Mouse (Mus musculus): ENCODE measurements around the gene Gm20721. TPM values are rescaled to one million over a fixed set of nuclear protein-coding genes. Genes with fewer than 3 reads are reported as not detected.

The Gm20721 gene
- total and polyA plus RNA-seq, 3 experiments: 55.7 to 363 TPM; not detected in 1

GRCm38 (mm10) chr2:174299771-174300160 is 46.7 kb downstream of the Gm20721 start:
- no peak overlapping the region for H3K4me3 ChIP-seq (replicated peaks in 1 of 3; ENCODE audit: low read depth in 2 of 3, low read length in 2 of 3, poor library complexity in 1 of 3)
- H3K4me1 ChIP-seq (ENCODE audit: control insufficient read depth in 1 of 2, insufficient read depth in 2 of 2): no peaks in the 10 kb centered on the region
- in situ Hi-C loops (cut with MboI; ENCODE audit: low pct_ligation_motif_present, low pct_unique_long_range_greater_than_20kb, low sequenced_read_pairs): no loop called here
- no peak overlapping the region for H3K4me2 ChIP-seq (ENCODE audit: insufficient read depth, low read depth, poor library complexity, severe bottlenecking)
- H3K27ac ChIP-seq (ENCODE audit: insufficient read depth, low read depth): no peak overlapping the region
- TF ChIP-seq SIN3A (IDR thresholded peaks at IDR 0.05; ENCODE audit: low read length): no peak
- no peak for TF ChIP-seq ZKSCAN1 (IDR thresholded peaks at IDR 0.05; ENCODE audit: borderline replicate concordance, low read depth, low read length)
- TF ChIP-seq CHD1 (IDR thresholded peaks at IDR 0.05; ENCODE audit: low read depth, low read length): no peak
- no peak for TF ChIP-seq PAX5 (IDR thresholded peaks at IDR 0.05; ENCODE audit: low read length)
- no peak for TF ChIP-seq MYC (IDR thresholded peaks at IDR 0.05; ENCODE audit: low read depth, low read length)
- TF ChIP-seq MEF2A (IDR thresholded peaks at IDR 0.05; ENCODE audit: borderline replicate concordance, low read depth, low read length): no peak
- no peak for TF ChIP-seq USF1 (IDR thresholded peaks at IDR 0.05; ENCODE audit: low read depth, low read length)
- TF ChIP-seq TBP (conservative IDR thresholded peaks at IDR 0.05; ENCODE audit: low read depth, low read length): no peak
- no peak for TF ChIP-seq SMC3 (IDR thresholded peaks at IDR 0.05; ENCODE audit: low read depth, low read length)
- no peak for TF ChIP-seq JUN (IDR thresholded peaks at IDR 0.05; ENCODE audit: insufficient read depth, low read depth, low read length)
- no peak for TF ChIP-seq JUND (conservative IDR thresholded peaks at IDR 0.05; ENCODE audit: low read depth, low read length)
- TF ChIP-seq IRF4 (IDR thresholded peaks at IDR 0.05; ENCODE audit: low read depth, low read length): no peak
- no peak for TF ChIP-seq POLR2A (IDR thresholded peaks at IDR 0.05; ENCODE audit: low read depth, low read length)
- no peak for TF ChIP-seq CTCF (conservative IDR thresholded peaks at IDR 0.05 in 1 of 2, IDR thresholded peaks at IDR 0.05 in 1 of 2; ENCODE audit: low read depth in 2 of 2, low read length in 2 of 2)
- no peak for TF ChIP-seq NRF1 (IDR thresholded peaks at IDR 0.05; ENCODE audit: low read depth, low read length)
- no peak for TF ChIP-seq ZMIZ1 (IDR thresholded peaks at IDR 0.05; ENCODE audit: low read depth, low read length)
- TF ChIP-seq ZNF384 (IDR thresholded peaks at IDR 0.05; ENCODE audit: low read depth, low read length): no peak
- TF ChIP-seq NELFE (IDR thresholded peaks at IDR 0.05; ENCODE audit: low read depth, low read length): no peak
- no peak for TF ChIP-seq POLR2AphosphoS2 (IDR thresholded peaks at IDR 0.05; ENCODE audit: low read depth, low read length)
- no peak for TF ChIP-seq RAD21 (IDR thresholded peaks at IDR 0.05; ENCODE audit: low read depth, low read length)
- H3K79me2 ChIP-seq (replicated peaks; ENCODE audit: control insufficient read depth, extremely low read depth, insufficient read depth, poor library complexity, severe bottlenecking): peaks cover 3% of the 10 kb centered on the region; the same call in 1 of the 2 replicates
- no peaks in the 10 kb centered on the region for H3K27me3 ChIP-seq (replicated peaks)
- peaks cover 36% of the 10 kb centered on the region for H3K9me3 ChIP-seq (replicated peaks; ENCODE audit: low read length)
- no peak for DNase-seq (ENCODE audit: extremely low read depth)
- no peak overlapping the region for H3K9ac ChIP-seq (ENCODE audit: insufficient read depth, low read depth)
- dilution Hi-C loops (cut with MboI; ENCODE audit: extremely low pct_ligation_motif_present, extremely low pct_unique_long_range_greater_than_20kb, low sequenced_read_pairs): no loop called here
- H3K36me3 ChIP-seq (replicated peaks in 1 of 2; ENCODE audit: control insufficient read depth in 1 of 2, insufficient read depth in 1 of 2, low read length in 1 of 2): no peaks in the 10 kb centered on the region

DNA sequence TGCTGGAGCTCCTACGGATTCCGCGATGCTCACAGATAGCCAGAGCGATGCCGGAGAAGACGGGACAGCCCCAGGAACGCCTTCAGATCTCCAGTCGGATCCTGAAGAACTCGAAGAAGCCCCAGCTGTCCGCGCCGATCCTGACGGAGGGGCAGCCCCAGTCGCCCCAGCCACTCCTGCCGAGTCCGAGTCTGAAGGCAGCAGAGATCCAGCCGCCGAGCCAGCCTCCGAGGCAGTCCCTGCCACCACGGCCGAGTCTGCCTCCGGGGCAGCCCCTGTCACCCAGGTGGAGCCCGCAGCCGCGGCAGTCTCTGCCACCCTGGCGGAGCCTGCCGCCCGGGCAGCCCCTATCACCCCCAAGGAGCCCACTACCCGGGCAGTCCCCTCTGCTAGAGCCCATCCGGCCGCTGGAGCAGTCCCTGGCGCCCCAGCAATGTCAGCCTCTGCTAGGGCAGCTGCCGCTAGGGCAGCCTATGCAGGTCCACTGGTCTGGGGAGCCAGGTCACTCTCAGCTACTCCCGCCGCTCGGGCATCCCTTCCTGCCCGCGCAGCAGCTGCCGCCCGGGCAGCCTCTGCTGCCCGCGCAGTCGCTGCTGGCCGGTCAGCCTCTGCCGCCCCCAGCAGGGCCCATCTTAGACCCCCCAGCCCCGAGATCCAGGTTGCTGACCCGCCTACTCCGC is 47.3 kb downstream of the Gm20721 start:
- Histone ChIP-seq H3K4me1 (ENCODE audit: control insufficient read depth in 1 of 2, insufficient read depth in 2 of 2) (no peaks in the 10 kb centered on the region), H3K36me3 (replicated peaks in 1 of 2; ENCODE audit: control insufficient read depth in 1 of 2, insufficient read depth in 1 of 2, low read length in 1 of 2) (no peaks in the 10 kb centered on the region), H3K4me3 (replicated peaks in 1 of 3; ENCODE audit: low read depth in 2 of 3, low read length in 2 of 3, poor library complexity in 1 of 3) (no peak overlapping the region), H3K4me2 (ENCODE audit: insufficient read depth, low read depth, poor library complexity, severe bottlenecking) (no peak overlapping the region), H3K9ac (ENCODE audit: insufficient read depth, low read depth) (no peak overlapping the region), H3K79me2 (replicated peaks; ENCODE audit: control insufficient read depth, extremely low read depth, insufficient read depth, poor library complexity, severe bottlenecking) (peaks cover 8% of the 10 kb centered on the region), H3K27me3 (replicated peaks) (no peaks in the 10 kb centered on the region), H3K27ac (ENCODE audit: insufficient read depth, low read depth) (no peak overlapping the region), H3K9me3 (replicated peaks; ENCODE audit: low read length) (peaks cover 36% of the 10 kb centered on the region)
- no peak for DNase-seq (ENCODE audit: extremely low read depth)
- in situ Hi-C loops (cut with MboI; ENCODE audit: low pct_ligation_motif_present, low pct_unique_long_range_greater_than_20kb, low sequenced_read_pairs) (no loop called here), dilution Hi-C loops (cut with MboI; ENCODE audit: extremely low pct_ligation_motif_present, extremely low pct_unique_long_range_greater_than_20kb, low sequenced_read_pairs) (no loop called here)
- TF ChIP-seq SMC3 (IDR thresholded peaks at IDR 0.05; ENCODE audit: low read depth, low read length) (no peak), HCFC1 (IDR thresholded peaks at IDR 0.05; ENCODE audit: low read depth, low read length) (no peak), MYC (IDR thresholded peaks at IDR 0.05; ENCODE audit: low read depth, low read length) (no peak), TCF12 (IDR thresholded peaks at IDR 0.05; ENCODE audit: low read depth, low read length) (no peak), POLR2AphosphoS2 (IDR thresholded peaks at IDR 0.05; ENCODE audit: low read depth, low read length) (no peak), MXI1 (IDR thresholded peaks at IDR 0.05; ENCODE audit: low read depth, low read length) (no peak), IRF4 (IDR thresholded peaks at IDR 0.05; ENCODE audit: low read depth, low read length) (no peak), CHD1 (IDR thresholded peaks at IDR 0.05; ENCODE audit: low read depth, low read length) (no peak), SIN3A (IDR thresholded peaks at IDR 0.05; ENCODE audit: low read length) (no peak), ZNF384 (IDR thresholded peaks at IDR 0.05; ENCODE audit: low read depth, low read length) (no peak), PAX5 (IDR thresholded peaks at IDR 0.05; ENCODE audit: low read length) (no peak), ZC3H11A (IDR thresholded peaks at IDR 0.05; ENCODE audit: low read depth, low read length) (no peak), JUND (conservative IDR thresholded peaks at IDR 0.05; ENCODE audit: low read depth, low read length) (no peak), ETS1 (conservative IDR thresholded peaks at IDR 0.05; ENCODE audit: low read depth, low read length) (no peak), RCOR1 (conservative IDR thresholded peaks at IDR 0.05; ENCODE audit: low read depth, low read length) (no peak), CHD2 (IDR thresholded peaks at IDR 0.05; ENCODE audit: low read length) (no peak), BHLHE40 (IDR thresholded peaks at IDR 0.05; ENCODE audit: low read depth, low read length) (no peak), KAT2A (IDR thresholded peaks at IDR 0.05; ENCODE audit: insufficient replicate concordance, low read length) (no peak), UBTF (IDR thresholded peaks at IDR 0.05; ENCODE audit: low read depth, low read length) (no peak), ELF1 (IDR thresholded peaks at IDR 0.05; ENCODE audit: low read depth, low read length) (no peak)
